Mouse (Mus musculus): ENCODE results near the gene Cage1. TPM values are rescaled to one million over a fixed set of nuclear protein-coding genes. Genes with fewer than 3 reads are reported as not detected.

Gene Cage1
- polyA plus RNA-seq, 1 experiment: 0.06 TPM

GRCm38 (mm10) chr13:37967565-37967964, 69.3 kb downstream of the Cage1 start:
- DNase-seq (ENCODE audit: low read depth in 1 of 2, low spot score in 2 of 2): no peak
- Histone ChIP-seq H3K4me1 (ENCODE audit: control insufficient read depth, insufficient read depth, insufficient read length) (peaks cover 17% of the 10 kb centered on the region; the same call in 1 of the 2 replicates), H3K4me3 (ENCODE audit: extremely low read depth, insufficient read depth, insufficient read length) (no peak overlapping the region), H3K36me3 (ENCODE audit: control insufficient read depth, insufficient read depth, low read length) (no peaks in the 10 kb centered on the region), H3K27me3 (ENCODE audit: control insufficient read depth, insufficient read depth, low read length) (no peaks in the 10 kb centered on the region), H3K27ac (ENCODE audit: insufficient read depth, low read length) (no peak overlapping the region)
- no peak for TF ChIP-seq CTCF (IDR thresholded peaks at IDR 0.05; ENCODE audit: extremely low read depth, insufficient read depth, insufficient read length, insufficient replicate concordance)
- no peak for TF ChIP-seq POLR2A (IDR thresholded peaks at IDR 0.05; ENCODE audit: low read depth, low read length)
- WGBS: 82% methylated on average over 10 of the region's 10 CpGs

DNA sequence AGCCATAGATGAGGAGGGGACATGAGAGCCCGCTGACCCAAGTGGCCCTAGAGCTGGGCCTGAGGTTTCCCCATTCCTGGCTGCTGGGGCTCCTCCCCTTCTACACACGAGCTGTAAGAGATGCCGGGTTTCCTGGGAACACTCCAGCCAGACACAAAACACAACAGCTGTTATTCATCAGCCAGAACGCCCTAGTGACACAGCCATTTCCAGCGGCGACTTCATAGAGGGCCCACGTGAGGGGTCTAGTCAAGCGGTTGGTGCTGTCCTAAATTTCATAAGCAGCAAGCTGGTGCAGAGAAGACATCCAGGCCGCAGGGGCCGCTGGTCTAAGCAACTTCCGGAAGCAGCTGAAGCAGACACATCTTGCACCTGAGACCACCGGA, 69.8 kb downstream of the Cage1 start:
- no peak for DNase-seq (ENCODE audit: low read depth in 1 of 2, low spot score in 2 of 2)
- TF ChIP-seq POLR2A (IDR thresholded peaks at IDR 0.05; ENCODE audit: low read depth, low read length) (no peak), CTCF (IDR thresholded peaks at IDR 0.05; ENCODE audit: extremely low read depth, insufficient read depth, insufficient read length, insufficient replicate concordance) (no peak)
- H3K27me3 ChIP-seq (ENCODE audit: control insufficient read depth, insufficient read depth, low read length): no peaks in the 10 kb centered on the region
- WGBS: 83% methylated on average over 12 of the region's 12 CpGs
- H3K27ac ChIP-seq (ENCODE audit: insufficient read depth, low read length): peak overlapping the region; percentile 18; the same call in 1 of the 2 replicates
- peaks cover 14% of the 10 kb centered on the region; the same call in 1 of the 2 replicates for H3K4me1 ChIP-seq (ENCODE audit: control insufficient read depth, insufficient read depth, insufficient read length)
- no peak overlapping the region for H3K4me3 ChIP-seq (ENCODE audit: extremely low read depth, insufficient read depth, insufficient read length)
- H3K36me3 ChIP-seq (ENCODE audit: control insufficient read depth, insufficient read depth, low read length): no peaks in the 10 kb centered on the region

- no peaks in the 10 kb centered on the region for H3K27me3 ChIP-seq (ENCODE audit: control insufficient read depth, insufficient read depth, low read length)
- no peaks in the 10 kb centered on the region for H3K36me3 ChIP-seq (ENCODE audit: control insufficient read depth, insufficient read depth, low read length)
- no peak overlapping the region for H3K4me3 ChIP-seq (ENCODE audit: extremely low read depth, insufficient read depth, insufficient read length)
- TF ChIP-seq POLR2A (IDR thresholded peaks at IDR 0.05; ENCODE audit: low read depth, low read length) (no peak), CTCF (IDR thresholded peaks at IDR 0.05; ENCODE audit: extremely low read depth, insufficient read depth, insufficient read length, insufficient replicate concordance) (no peak)
- DNase-seq (ENCODE audit: low read depth in 1 of 2, low spot score in 2 of 2): peak; percentile 24 to 27
- whole genome bisulfite sequencing: 76% methylated on average over 15 of the region's 15 CpGs
- 0 out of 2 replicates have a peak overlapping the region, but pooled peaks have one; percentile 18 for H3K27ac ChIP-seq (ENCODE audit: insufficient read depth, low read length)
- peaks cover 14% of the 10 kb centered on the region; the same call in 1 of the 2 replicates for H3K4me1 ChIP-seq (ENCODE audit: control insufficient read depth, insufficient read depth, insufficient read length)
These were observed 70.4 kb downstream of the Cage1 start for GRCm38 (mm10) chr13:37966256-37967051.

- TF ChIP-seq POLR2A (IDR thresholded peaks at IDR 0.05; ENCODE audit: low read depth, low read length) (no peak), CTCF (IDR thresholded peaks at IDR 0.05; ENCODE audit: extremely low read depth, insufficient read depth, insufficient read length, insufficient replicate concordance) (peak; percentile 15; the same call in 1 of the 2 replicates)
- 67% methylated on average over 17 of the region's 17 CpGs for WGBS
- H3K36me3 ChIP-seq (ENCODE audit: control insufficient read depth, insufficient read depth, low read length): no peaks in the 10 kb centered on the region
- no peak overlapping the region for H3K27ac ChIP-seq (ENCODE audit: insufficient read depth, low read length)
- peaks cover 14% of the 10 kb centered on the region; the same call in 1 of the 2 replicates for H3K4me1 ChIP-seq (ENCODE audit: control insufficient read depth, insufficient read depth, insufficient read length)
- no peak for DNase-seq (ENCODE audit: low read depth in 1 of 2, low spot score in 2 of 2)
- no peaks in the 10 kb centered on the region for H3K27me3 ChIP-seq (ENCODE audit: control insufficient read depth, insufficient read depth, low read length)
- no peak overlapping the region for H3K4me3 ChIP-seq (ENCODE audit: extremely low read depth, insufficient read depth, insufficient read length)
These were observed 71.5 kb downstream of the Cage1 start for GRCm38 (mm10) chr13:37965126-37965914.

DNA sequence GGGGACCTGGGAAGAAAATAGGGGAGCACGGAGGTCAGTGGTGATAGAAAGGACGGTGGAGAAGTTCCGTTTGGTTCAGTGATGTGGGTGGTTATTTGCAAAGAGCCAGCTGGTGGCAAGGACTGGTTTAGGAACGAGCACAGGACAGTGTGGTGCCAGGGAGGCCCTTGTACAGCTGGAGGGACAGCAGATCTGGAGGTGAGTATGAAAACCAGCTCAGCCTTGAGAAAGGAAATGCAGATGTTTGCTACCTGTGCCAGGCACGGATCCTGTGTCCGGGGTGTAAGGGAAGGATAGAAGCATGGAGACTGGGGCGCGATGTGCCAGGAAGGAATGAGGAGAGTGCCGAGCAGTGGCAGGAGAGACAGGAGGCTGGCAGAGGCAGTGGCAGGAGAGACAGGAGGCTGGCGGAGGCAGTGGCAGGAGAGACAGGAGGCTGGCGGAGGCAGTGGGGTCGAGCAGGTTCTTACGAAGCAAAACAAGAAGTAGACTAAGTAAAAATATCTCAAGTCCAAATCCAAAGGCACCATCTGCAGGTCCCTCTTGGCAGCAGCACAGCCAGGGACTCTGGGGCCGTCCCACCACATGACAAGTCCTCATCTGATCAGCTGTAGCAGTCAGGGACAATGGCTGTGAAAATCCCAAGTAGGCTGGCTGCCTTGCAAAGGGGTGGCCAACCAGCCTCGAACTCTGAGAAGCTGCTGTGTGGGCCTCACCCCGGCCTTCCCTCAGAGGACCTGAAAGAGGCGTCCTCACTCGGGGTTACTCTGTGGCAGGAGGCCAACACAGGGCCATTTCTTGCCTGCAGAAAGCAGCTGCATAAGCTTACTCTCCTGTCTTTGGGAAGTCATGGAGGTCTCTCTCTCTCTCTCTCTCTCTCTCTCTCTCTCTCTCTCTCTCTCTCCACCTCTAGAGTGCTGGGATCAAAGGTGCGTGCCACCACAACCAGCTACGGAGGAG, 72.5 kb downstream of the Cage1 start:
- no peak overlapping the region for H3K4me3 ChIP-seq (ENCODE audit: extremely low read depth, insufficient read depth, insufficient read length)
- no peaks in the 10 kb centered on the region for H3K27me3 ChIP-seq (ENCODE audit: control insufficient read depth, insufficient read depth, low read length)
- DNase-seq (ENCODE audit: low read depth in 1 of 2, low spot score in 2 of 2): no peak
- TF ChIP-seq POLR2A (IDR thresholded peaks at IDR 0.05; ENCODE audit: low read depth, low read length) (no peak), CTCF (IDR thresholded peaks at IDR 0.05; ENCODE audit: extremely low read depth, insufficient read depth, insufficient read length, insufficient replicate concordance) (no peak)
- no peaks in the 10 kb centered on the region for H3K36me3 ChIP-seq (ENCODE audit: control insufficient read depth, insufficient read depth, low read length)
- 51% methylated on average over 20 of the region's 20 CpGs for WGBS
- H3K4me1 ChIP-seq (ENCODE audit: control insufficient read depth, insufficient read depth, insufficient read length): peaks cover 14% of the 10 kb centered on the region; the same call in 1 of the 2 replicates
- no peak overlapping the region for H3K27ac ChIP-seq (ENCODE audit: insufficient read depth, low read length)

Data from spleen, adult 2 months (tissue).